Mouse (Mus musculus) small intestine, adult 2 months (tissue): ENCODE measurements around the gene Rasgef1b.

Experiments used
- CTCF ChIP-seq: fragments of 200-500 bp; IDR thresholded peaks from 2 replicates; pipeline ENCODE4 v1.5.1; 2012; ENCODE audit warnings: low read depth, mild to moderate bottlenecking, control low read depth, inconsistent platforms, low read length, moderate library complexity, mixed read lengths; ENCODE audit not compliant: insufficient replicate concordance, insufficient read length; ENCODE audit errors: extremely low read depth
- POLR2A ChIP-seq: fragments of 200-500 bp; IDR thresholded peaks from 2 replicates; pipeline ENCODE4 v1.6.1; 2012; ENCODE audit warnings: low read depth, mild to moderate bottlenecking, control low read depth, inconsistent platforms, low read length, moderate library complexity

DNA sequence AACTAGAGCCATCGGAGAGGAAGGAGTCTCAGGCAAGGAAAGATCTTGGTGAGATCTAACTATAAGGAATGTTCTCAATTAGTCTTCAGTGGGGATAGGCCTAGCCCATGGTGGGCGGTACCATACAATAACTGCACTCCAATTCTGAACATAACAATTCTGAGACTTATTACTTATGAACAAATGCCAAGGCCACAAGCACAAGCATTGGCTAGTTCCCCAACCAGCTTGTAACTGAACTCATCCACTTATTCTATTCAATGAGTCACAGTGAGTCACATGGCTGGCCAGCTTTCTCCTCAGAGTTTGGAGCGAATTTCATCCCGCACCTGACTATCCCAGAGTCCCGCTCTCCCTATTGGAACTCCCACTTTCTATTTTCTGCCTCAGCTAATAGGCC, 533.4 kb downstream of the Rasgef1b start:
- TF ChIP-seq POLR2A (no peak), CTCF (no peak)
